Mouse (Mus musculus) stomach, embryonic 16.5 days (tissue): ENCODE measurements at regions not wholly inside any gene's neighbourhood (a gene's known extent, or its start where the extent isn't known, plus 50 kb on each side); places are given as distances from the start of the nearest gene placed in this dataset.

Source experiments
- ATAC-seq: fragments of 200-750 bp; cut with Nextera tagmentation; 2 replicates; pipeline ENCODE4 v1.8.0; 2017; ENCODE audit warnings: moderate number of reproducible peaks, moderate TSS enrichment; ENCODE audit not compliant: insufficient read depth, low FRiP score
- H3K27ac ChIP-seq: fragments of 300-500 bp; sonication (generic); 2 replicates; pipeline ENCODE4 v1.5.1; 2014; ENCODE audit warnings: low read length
- H3K27me3 ChIP-seq: fragments of 300-500 bp; sonication (generic); 2 replicates; pipeline ENCODE4 v1.6.1; 2014; ENCODE audit warnings: low read length, control low read depth, mixed read lengths; ENCODE audit not compliant: control insufficient read depth, insufficient read depth
- H3K36me3 ChIP-seq: fragments of 300-500 bp; sonication (generic); 2 replicates; pipeline ENCODE4 v1.6.1; 2014; ENCODE audit warnings: low read length; ENCODE audit not compliant: control insufficient read depth, insufficient read depth
- H3K4me1 ChIP-seq: fragments of 300-500 bp; sonication (generic); 2 replicates; pipeline ENCODE4 v1.6.1; 2014; ENCODE audit warnings: low read length, control low read depth, mixed read lengths; ENCODE audit not compliant: control insufficient read depth, insufficient read depth
- H3K4me2 ChIP-seq: fragments of 300-500 bp; sonication (generic); 2 replicates; pipeline ENCODE4 v1.6.1; 2014; ENCODE audit warnings: low read depth, low read length, mixed read lengths
- H3K4me3 ChIP-seq: fragments of 300-500 bp; sonication (generic); replicated peaks from 2 replicates; pipeline ENCODE4 v1.5.1; 2014; ENCODE audit warnings: mild to moderate bottlenecking, low read length
- H3K9ac ChIP-seq: fragments of 300-500 bp; sonication (generic); 2 replicates; pipeline ENCODE4 v1.6.1; 2014; ENCODE audit warnings: low read length
- H3K9me3 ChIP-seq: fragments of 300-500 bp; sonication (generic); replicated peaks from 2 replicates; pipeline ENCODE4 v1.6.1; 2016; ENCODE audit warnings: low read length, control low read depth; ENCODE audit not compliant: control insufficient read depth
- WGBS: fragments of 180-500 bp; shearing (Covaris S2); extraction: QIAGEN DNeasy Blood & Tissue Kit; methylation state at CpG from one replicate; pipeline ENCODE4 v1.1.7; 2014; 5-methylcytosine and 5-hydroxymethylcytosine counted together

DNA sequence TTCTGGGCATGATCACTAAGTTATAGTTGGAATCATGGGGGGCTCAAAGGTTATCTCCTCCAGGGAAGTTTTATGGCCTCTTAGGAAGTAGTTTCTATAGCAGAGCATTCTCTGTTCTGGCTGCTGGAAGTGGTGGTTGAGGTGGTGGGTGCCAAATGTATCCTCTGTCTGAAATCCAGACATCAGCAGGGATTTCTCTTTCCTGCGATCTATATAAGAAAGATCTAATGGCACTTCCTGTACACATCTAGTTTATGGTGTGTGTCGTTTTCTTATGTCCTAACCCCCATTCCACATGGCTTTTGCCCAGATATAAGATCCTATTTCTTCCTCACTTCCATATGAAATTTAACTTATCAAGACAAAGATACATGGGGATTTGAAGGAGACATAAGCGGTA is 300.1 kb upstream of the Frg1 start:
- Histone ChIP-seq H3K27ac (no peak overlapping the region), H3K4me1 (no peaks in the 10 kb centered on the region), H3K36me3 (no peaks in the 10 kb centered on the region), H3K9me3 (no peaks in the 10 kb centered on the region), H3K9ac (no peak overlapping the region), H3K4me2 (no peak overlapping the region), H3K4me3 (no peak overlapping the region), H3K27me3 (no peaks in the 10 kb centered on the region)
- no peak for ATAC-seq
- 85% methylated on average over 3 of the region's 3 CpGs for WGBS

DNA sequence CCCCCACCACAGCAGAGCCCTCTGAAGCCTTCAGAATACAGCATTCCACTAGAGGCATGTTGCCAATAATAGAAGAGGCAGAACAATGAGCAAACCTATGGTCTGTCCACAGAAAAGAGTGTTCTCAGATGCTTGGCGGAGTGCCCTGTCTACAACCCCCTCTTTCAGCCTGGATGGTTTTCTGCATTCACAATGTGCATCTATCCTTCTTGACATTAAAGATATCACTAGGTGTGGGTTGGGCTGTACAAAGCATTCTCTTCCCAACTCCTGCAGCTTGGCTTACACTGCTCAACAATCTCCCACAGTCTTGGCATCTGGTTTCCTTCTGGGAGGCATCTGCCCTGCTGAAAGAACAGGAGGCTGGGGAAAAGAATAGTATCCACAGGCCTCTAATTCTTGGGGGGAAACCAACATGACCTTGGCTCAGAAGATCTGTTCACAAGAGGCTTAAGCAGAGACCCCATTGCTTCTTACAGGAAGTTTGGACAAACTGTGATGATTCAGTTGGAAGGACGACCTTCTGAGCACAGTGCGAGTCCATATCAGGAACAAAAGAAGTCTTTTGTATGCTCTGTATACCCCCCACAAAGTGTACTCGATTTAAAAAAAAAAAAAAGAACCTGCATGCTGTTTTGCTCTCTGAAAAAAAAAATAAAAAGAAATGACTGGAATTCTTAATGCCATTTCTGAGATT is 296.9 kb upstream of the Frg1 start:
- no peaks in the 10 kb centered on the region for H3K4me1 ChIP-seq
- 0 out of 2 replicates have a peak, but pooled peaks have one; percentile 33 for ATAC-seq
- no peak overlapping the region for H3K27ac ChIP-seq
- H3K4me2 ChIP-seq = no peak overlapping the region
- no peaks in the 10 kb centered on the region for H3K27me3 ChIP-seq
- 63% methylated on average over 4 of the region's 4 CpGs for WGBS
- no peaks in the 10 kb centered on the region for H3K9me3 ChIP-seq
- no peaks in the 10 kb centered on the region for H3K36me3 ChIP-seq
- no peak overlapping the region for H3K4me3 ChIP-seq
- no peak overlapping the region for H3K9ac ChIP-seq

DNA sequence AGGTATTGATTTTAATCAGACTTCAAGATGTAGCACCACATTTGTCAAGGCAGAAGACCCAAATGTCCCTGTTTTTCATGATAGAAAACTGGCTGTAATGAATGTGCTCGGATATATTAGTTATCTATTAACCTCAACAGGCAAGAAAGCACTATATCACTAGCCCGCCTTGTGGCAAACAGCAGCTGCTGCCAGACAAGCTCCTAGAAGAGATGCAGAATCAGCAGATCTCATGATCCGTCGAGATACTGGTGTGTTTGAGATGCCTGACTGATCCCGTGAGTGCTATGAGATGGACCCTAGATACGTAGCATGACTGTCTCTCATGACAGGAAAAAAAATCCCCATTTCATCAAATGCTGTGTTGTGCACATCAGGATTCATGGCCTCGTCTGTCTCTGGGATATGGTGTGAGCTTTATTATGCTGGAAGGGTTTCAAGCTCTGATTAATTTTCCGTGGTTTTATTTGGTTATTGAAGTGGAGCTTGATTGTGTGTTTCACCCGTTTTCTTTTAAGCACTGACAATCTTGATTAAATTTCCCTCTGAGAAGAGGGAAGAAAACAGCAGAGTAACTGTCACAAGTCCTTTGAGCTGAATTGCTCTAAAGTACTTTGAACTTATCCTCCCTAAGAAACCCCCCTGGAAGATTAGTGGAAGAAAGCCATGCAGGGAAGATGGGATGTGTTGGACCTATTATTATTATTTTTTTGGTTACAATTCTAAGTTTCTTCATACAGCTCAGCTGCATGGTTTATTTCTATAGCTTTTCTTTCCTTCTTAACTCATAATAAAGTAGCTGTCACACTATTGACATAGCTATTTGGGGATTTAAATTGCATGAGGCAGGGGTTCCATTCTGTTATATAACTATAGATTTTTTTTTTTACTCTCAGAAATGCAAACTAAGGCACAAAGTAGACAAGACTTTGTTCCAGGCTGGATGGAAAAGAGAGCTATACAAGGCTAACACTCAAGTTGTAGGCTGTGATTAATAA is 287.4 kb upstream of the Frg1 start:
- H3K4me3 ChIP-seq = no peak overlapping the region
- no peak overlapping the region for H3K4me2 ChIP-seq
- no peak overlapping the region for H3K9ac ChIP-seq
- no peak overlapping the region for H3K27ac ChIP-seq
- H3K36me3 ChIP-seq = no peaks in the 10 kb centered on the region
- no peaks in the 10 kb centered on the region for H3K27me3 ChIP-seq
- WGBS = 62% methylated on average over 9 of the region's 9 CpGs
- ATAC-seq = no peak
- no peaks in the 10 kb centered on the region for H3K9me3 ChIP-seq
- no peaks in the 10 kb centered on the region for H3K4me1 ChIP-seq
